Mouse (Mus musculus) cerebellum, adult 2 months (tissue): ENCODE measurements around the gene Slc38a6.

Source experiments
- CTCF ChIP-seq: fragments of 200-500 bp; IDR thresholded peaks from 2 replicates; pipeline ENCODE4 v1.5.1; 2011; ENCODE audit warnings: low read depth, mild to moderate bottlenecking, control low read depth, low read length, moderate library complexity, borderline replicate concordance; ENCODE audit not compliant: insufficient read depth
- POLR2A ChIP-seq: fragments of 200-500 bp; IDR thresholded peaks from 2 replicates; pipeline ENCODE4 v1.6.1; 2011; ENCODE audit warnings: low read length, control low read depth, borderline replicate concordance; ENCODE audit not compliant: insufficient read depth

DNA sequence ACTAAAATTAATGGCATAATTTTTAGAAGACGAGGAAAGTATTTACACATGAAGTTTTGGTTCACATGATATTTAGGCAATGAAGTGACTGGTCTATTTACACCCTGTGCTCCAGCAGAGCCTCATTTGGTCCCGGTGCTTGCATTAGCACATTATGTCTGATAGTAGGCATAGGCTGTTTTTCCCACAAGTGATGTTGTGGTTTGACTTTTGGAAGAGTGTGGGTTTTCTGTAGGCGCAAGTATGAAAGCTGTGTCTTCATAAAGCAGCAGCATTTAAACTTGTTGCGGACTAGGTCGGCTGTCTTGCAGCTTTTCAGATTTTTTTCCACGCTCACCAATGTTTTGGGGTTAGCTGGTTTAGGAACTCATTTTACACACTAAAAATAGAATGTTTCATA, 27.3 kb upstream of the Slc38a6 start:
- TF ChIP-seq CTCF (no peak), POLR2A (no peak)
